Mouse (Mus musculus) erythroid progenitor cell, adult 5-6 weeks (primary cell): Measurements from ENCODE around the gene Kcnn1. TPM values are rescaled to one million over a fixed set of nuclear protein-coding genes. Genes with fewer than 3 reads are reported as not detected.

ENCODE experiments used
- ATAC-seq: replicated peaks from 2 replicates; pipeline ENCODE4 v1.8.0; 2016; ENCODE audit warnings: moderate number of reproducible peaks, mild to moderate bottlenecking, moderate TSS enrichment, inconsistent platforms; ENCODE audit not compliant: poor library complexity, low FRiP score, severe bottlenecking
- total RNA-seq, 2 experiments: library from RNA; stranded (forward) in 1 of 2; stranded (reverse) in 1 of 2; fragments of 150-400 nt in 1 of 2; fragments of 186-747, 209-891 nt in 1 of 2; gene quantifications; 2 replicates each; pipeline versions ENCODE4 v1.2.3 to v1.2.4; 2015 to 2017; ENCODE audit warnings: low replicate concordance in 2 of 2

The Kcnn1 gene
- total RNA-seq, 2 experiments from 2014 or later: not detected

DNA sequence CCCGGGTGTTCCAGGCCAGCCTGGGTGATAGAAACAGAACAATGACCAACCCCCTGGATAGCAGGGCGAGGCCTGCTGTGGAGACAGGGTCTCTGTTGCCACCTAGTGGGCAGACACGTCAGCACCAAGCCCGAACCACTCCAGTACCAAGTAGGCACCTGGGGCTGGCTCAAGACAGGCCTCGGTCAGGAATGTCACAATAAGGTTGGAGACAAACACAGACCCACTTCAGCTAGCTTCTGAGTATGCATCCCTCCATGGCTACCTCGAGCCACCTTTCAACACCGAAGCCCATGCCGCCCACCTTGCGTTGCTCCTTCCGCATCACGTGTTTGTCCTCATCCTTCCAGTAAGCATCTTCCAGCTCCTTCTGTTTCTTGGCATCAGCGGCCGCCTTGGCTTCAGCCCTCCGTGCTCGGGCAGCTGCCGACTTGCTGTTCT is 6.6 kb upstream of the Kcnn1 start:
- peak; percentile 46 for ATAC-seq

DNA sequence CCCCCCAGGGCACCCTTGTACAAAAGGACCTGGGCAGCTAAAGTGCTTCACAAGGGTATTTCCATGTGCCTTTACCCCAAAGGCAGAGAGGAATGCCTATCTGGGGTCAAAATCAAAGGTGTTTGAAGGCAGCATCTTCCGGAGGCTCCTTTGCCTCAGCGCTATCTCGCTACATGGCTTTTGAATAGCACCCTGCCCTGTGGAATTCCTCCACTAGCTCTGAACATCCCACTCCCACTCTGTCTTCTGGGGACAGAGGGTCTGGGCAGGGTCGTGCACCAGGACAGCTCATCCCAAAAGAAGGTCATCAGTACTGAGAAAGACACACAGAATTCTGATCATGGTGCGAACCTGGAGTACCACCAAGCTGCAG is 6.1 kb upstream of the Kcnn1 start:
- no peak for ATAC-seq

DNA sequence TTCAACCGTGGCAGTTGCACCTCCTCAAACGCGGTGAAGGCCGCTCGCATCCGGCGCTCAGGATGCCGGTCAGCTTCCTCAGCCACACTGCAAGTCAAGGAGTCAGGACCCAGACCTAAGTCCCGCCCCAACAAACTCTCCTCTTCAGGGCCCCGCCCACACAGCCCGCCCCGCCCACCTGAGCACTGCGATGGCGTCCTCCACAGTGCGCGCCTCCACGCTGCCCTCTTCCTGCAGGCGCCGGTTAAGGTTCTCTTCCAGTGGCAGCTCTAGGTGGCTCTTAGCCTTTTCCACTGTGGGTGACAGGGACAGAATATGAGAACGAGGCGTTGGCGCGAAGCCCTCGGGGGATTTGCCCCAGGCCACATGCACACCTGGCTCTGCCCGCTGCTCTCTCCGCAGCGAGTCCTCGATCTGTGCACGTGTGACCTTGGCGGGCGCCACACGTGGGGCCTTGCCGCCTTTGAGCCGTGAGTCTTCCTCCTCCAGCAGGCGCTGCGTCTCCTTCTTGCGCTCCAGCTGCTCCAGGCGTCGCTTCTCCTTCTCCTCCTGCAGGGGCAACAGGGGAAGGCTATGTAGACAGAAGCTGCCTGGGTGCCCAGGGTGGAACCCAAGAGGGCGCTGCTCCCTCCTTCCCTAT is 5.6 kb upstream of the Kcnn1 start:
- peak; percentile 42 for ATAC-seq

DNA sequence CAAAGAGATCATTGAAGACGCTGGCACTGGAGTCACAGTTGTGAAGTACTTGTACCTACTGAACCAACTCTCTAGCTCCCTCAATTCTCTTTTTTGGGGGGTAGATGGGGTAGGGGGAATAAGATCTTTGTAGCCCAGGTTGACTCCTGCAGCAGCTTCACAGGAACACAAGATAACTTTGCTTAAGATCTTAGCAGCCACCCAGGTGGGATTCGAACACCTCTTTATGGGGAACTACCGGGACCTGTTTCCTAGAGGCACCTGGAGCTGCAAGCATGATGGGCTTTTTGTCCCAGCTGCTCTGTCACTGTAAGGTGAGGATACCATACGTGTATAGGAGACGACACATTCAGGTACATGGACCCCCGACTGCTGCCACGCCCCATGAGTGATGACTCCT is 3.5 kb upstream of the Kcnn1 start:
- ATAC-seq: no peak

DNA sequence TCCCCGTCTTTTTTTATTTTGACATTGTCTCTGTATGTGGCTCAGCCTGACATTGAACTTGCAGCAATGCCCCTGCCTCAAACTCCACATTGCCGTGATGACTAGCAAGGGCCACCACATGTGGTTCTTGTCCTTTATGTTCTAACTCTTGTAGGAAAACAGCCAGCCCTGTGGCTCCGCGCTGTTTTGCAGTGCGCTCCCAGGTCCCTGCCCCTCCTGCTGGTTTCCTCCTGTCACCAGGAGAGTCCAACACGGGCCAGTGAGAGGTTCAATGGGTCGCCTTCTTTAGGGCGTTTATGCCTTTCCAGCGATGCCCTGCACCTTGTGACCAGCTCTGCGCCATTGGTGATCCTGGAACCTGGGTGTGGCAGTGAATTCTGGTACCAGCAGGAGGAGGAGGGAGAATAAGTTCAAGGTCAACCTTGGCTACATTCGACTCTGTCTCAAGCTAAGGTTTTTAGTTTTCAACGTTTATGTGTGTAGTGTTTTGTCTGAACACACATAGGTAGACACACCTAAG is 3.0 kb upstream of the Kcnn1 start:
- ATAC-seq: no peak

DNA sequence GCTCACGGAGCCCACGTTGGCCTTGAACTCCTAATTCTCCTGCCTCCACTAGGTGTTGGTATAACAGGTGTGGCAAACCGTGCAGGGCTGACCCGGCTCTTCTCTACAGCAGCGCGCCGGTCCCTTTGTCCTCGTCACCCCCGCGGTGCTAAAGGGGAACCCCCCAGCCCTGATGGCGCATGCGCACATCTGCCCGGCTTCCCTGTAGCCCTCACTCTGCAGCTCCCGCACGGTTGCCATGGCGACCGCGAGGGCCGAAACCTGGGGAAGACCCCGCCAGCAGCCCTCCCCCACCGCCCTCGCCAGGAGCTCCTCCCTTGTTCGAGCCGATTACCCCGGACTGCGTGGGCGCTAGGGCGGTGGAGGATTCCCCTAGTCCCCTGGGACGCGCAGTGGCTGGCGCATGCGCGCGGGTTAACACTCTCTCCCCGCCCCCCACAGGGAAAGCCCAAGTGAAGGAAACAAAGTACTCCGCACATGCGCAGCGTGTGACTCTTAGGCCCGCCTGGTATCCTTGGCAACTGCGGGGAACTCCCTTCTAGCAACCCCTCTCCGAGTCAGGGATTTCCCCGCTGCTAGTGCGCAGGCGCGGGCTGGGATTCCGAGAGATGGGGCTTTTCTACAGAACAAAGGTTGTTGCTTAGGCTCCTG is 2.4 kb upstream of the Kcnn1 start:
- ATAC-seq: peak; percentile 80

DNA sequence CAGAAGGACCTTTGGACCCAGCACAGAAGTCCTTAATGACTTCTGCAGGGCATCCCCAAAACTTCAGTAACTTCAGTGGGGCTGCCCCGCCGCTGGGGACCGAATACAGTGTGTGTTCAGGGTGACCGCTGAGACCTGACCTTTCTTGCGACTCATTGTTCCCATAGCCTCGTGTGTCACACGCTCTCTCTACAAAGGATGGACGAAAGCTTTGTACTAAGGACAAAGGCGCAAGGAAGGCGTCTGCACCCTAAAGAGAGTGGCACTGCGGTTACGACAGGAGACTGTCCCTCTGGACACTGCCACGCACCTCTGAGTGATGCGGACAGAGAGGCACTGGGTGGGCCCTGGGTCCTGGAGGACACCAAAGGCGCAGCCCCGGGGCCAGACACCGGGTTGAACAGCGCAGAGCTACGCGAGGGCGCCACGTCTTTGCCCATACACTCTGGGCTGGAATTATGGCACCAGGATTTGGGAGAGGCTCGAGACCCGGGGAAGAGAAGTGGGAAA is 1.7 kb upstream of the Kcnn1 start:
- ATAC-seq: no peak

DNA sequence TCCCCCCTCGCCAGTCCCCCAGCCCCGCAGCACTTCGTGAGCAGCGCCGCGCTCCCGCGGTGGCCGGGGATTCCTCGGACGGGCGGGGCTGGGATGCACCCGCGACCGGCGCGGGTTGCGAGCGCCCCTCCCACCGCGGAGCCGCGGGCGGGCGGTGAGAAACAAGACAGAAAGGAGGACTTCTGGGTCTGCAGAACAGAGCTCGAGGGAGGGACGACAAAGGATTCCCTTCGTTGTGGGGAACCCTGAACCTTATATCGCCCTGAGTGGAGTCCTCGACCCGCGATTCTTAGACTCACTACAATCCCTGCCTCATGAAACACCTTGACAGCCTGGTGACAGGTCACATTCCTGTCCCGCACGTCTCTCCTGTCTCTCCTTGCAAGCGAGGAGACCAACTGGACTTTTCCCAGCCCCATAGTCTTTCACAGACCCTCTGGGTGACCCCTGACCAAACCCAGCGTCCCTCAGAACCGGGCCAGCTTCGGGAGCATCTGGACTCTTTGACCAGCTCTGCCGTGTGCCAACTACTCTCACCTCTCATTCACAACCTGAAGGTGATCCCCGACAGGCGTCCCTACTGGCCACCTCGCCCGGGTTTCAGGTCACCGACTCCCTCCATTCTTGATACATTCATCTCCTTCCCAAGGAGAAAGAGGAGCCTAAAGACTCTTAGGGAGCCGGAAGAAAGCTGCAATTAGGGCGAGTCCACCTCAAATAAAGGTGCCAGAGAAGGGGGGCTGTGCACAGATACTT is 1.1 kb upstream of the Kcnn1 start:
- ATAC-seq: no peak

DNA sequence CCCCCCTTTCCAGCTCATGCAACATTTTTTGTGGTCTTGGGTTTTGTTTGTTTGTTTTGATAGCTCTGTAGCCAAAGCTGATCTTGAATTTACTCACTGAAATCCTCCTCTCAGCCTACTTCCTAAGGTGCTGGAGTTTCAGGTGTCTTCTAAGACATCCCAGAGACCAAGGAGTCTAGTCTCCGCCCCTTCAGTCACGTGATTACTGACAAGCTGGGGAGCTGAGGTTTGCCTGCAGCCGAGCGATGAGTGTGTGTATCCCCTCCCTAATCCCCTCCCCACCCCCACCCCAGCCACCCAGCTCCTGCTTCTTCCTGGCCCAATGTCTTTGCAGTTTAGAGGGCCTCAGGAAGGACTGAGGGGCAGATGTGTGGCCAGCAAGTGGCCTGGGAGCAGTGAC is 5.5 kb downstream of the Kcnn1 start:
- no peak for ATAC-seq

DNA sequence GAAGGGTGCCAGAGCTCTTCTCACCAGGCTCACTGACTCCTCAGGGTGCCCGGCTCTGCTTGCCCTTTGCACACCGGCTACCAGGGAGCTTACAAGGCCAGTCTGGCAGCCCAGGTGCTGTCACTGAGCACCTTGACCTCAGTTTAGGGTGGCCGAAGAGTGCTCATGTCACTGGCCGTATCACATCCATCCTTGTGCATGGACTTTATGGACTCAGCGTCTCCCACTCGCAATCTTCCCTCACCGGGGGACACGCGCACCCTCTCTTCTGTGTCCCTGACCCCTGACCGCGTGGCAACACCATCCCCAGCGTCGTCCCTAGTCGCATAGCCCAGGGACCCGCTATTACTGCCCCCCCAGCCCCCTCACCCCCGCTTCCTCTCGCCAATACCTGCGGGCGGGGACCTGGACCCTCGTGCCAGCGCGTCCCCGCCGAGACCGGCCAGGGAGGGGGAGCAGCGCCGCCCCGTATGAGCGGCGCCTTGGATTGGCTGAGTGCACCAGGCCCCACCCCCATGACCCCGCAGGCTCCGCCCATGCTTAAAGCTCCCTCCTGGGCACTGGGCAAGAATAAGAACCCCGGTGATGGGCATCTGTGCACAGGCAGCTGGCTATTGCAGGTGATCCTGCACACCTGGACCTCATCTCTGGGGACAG is 6.4 kb downstream of the Kcnn1 start:
- ATAC-seq: peak; percentile 73

DNA sequence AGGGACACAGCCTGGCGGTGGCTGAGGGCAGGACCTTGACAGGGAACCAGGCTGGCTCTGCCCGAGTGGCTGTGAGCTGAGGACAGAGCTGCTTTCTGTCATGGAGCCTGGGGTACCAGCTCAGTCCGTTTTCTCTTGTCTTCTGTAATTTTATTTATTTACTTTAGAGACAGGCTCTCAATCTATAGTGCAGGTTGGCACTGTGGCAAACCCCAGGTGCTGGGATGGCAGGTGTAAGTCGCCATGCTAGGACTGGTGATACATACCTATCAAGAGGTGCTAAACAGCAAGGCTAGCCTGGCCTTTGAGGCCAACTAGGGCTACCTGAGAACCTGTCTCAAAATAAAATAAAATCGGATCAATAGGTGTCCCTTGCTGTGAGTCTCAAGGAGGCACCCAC is 7.0 kb downstream of the Kcnn1 start:
- no peak for ATAC-seq

DNA sequence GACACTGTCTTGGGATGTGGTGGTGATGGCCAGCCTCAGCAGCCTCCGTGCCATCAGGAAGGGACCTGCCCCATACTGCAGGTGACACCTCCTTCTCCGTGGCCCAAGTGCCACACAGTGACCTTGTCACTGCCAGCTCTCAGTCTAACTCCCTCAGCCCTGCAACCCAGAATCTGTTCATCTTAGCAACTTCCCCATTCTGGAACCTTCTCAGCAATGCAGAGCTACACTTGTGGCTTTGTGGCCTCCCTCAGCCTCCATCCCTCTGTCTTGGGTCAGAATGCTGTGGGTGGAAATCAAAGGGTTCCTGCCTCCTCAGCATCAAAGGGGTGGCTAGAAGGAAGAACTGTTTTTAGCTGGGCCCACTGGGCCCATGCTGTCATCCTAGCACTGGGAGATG is 9.2 kb downstream of the Kcnn1 start:
- ATAC-seq: no peak

DNA sequence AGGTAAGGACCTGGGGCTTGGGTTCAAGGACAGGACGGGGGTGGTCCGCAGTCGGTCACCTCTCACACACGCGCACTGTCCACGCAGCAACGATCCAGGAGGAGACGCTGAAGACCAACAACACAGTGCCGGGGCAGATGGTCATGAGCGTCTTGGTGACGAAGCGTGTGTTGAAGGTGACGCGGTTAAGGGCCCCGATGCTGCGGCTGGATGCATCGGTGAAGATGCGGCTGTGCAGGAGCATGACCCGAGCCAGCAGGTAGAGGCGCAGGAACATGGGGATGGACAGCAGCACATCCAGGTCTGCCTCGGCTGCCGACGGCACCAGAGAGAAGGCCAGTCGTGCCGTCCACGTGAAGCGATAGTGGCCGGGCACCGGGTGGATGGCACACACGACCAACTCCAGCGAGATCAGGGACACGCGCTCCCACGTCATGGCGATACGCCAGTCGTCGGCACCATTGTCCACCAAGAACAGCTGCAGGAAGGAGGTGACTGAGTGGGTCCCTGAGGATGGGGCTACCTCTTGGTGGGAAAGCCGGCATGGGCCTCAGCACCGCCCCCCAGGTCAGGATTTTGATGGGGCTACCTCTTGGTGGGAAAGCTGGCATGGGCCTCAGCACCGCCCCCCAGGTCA is 10.3 kb downstream of the Kcnn1 start:
- ATAC-seq: no peak

DNA sequence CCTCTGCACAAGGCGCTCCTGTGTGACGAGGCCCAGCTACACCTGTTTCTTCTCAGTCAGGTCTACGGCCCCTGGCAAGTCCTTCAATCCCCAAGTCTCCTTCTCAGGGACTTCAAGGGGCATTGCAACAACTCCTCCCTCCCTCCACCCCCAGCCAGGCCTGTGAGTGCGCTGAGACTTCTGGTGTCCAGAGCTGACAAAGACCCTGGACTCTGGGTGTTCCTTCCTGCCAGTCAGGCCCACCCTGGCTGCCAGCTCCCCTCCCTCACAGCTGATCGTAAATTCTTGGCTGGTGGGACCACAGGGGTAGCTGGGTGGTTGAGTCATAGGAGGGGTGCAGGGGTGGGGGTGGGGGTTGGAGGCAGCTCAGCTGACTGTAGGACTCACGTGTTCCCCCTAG is 11.2 kb downstream of the Kcnn1 start:
- no peak for ATAC-seq

DNA sequence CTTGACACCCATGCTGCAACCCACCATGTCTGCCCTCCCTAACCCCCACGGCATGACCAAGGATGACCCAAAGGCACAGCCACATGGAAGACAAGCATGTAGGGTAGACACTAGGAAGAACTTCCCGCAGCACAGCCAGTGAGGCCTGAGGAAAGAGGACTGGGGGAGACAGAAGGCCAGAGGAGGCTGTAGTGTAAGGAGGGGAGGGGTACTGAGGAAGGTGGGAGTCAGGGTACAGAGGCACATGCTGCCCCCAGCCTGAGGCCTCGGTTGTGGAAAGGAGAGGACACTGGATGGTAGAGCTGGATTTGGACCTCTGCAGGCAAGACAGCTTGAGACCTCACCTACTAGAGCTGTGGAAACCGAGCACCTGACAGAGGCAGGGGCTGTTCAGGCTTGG is 12.1 kb downstream of the Kcnn1 start:
- no peak for ATAC-seq

DNA sequence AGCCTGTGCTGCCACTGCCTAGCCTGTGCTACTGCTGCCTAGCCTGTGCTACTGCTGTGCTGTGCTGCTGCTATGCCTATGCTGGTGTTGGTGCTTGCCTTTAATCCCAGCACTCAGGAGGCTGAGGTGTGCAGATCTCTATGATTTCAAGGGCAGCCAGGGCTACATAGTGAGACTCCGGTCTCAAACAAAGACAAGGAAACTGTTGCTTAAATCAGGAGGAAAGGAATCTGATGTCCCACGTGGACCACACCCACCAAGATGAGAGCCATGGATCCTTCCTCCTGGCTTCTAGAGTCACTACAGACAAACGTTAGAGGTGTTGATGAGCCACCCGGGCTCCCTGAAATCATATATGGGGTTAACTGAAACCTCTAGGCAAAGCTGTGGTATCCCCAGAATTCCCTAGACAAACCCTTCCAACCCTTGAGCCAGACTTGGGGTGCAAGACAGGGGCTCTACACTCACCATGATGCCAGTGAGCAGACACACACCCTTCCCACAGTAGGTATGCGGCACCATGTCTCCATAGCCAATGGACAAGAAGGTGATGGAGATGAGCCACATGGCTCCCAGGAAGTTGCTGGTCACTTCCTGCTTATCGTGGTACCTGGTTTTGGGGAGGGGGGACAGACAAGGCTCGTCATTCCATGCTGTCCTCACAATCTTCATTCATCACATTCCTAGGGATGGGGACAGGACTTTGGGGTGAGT is 12.8 kb downstream of the Kcnn1 start:
- no peak for ATAC-seq

DNA sequence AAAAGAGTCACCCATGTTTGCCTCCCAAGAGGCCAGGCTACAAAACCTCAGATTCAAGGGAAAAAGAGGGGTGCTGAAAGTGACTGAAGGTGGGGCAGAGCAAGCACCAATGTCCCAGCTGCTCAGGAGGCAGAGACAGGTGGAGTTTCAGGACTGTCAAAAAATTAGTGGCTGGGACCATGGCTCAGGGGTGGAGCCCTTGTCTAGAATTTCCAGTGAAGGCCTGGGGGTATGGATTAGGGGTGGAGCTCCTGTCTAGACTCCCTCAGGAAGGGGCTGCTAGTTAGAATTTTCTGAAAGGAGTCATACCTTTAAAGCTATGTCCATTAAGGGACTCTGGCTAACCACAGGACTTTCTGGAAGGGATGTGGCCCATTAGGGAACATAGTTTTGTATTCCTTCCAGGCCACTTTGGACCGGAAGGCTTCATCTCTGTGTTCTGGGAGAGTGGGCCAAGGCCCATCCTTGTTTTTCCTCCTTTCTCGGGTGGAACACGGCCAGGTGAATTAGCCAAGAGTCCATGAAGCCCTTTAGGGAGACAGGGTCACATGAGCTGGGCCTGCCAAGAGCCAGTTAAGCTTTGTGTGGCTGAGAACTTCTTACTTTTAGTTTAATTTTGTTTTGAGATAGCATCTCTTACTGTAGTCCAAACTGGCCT is 13.6 kb downstream of the Kcnn1 start:
- no peak for ATAC-seq

DNA sequence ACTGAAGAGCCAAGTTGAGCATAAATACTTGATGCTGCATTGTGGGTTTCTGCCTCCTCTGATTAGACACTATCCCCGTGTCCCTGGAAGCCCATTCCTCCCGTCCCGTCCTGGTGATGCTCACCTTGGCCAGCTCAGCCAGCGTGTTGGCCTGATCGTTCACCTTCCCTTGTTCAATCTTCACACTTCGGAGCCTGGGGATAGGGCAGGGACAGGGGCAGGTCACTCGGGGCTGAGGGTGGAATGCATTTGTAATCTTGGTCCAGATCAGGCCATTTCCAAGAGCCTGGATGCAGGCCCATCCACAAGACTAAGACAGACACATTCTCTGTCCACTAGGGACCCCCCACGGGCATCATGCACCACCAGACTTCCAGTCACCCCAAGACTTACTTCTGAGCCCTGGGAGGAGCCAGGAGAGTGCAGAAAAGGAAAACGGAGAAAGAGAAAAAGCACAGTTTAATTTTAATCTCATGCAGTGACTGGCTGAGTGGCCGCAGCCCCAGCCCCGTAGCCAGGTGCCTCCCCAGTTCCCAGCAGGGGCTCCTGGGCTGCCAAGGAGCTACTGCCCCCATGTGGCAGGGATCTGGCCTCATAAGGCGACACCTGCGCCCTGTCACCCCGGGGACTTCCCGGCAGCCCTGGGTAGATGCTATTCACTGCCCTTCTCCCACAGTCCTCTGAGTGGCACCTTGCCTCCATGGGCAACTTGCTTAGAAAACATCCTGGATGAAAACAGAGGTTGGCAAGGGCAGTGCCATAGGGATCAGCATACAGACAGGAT is 16.5 kb downstream of the Kcnn1 start:
- no peak for ATAC-seq
